Mouse (Mus musculus) liver, postnatal 0 days (tissue): ENCODE results near the gene Hoxa2.

ENCODE experiments used
- CTCF ChIP-seq: sonication (generic); IDR thresholded peaks from 2 replicates; pipeline ENCODE4 v1.5.1; 2016; ENCODE audit warnings: antibody characterized with exemption, low read depth
- EP300 ChIP-seq: IDR thresholded peaks from 2 replicates; pipeline ENCODE4 v1.6.1; 2016; ENCODE audit warnings: antibody characterized with exemption, low read depth, mild to moderate bottlenecking

DNA sequence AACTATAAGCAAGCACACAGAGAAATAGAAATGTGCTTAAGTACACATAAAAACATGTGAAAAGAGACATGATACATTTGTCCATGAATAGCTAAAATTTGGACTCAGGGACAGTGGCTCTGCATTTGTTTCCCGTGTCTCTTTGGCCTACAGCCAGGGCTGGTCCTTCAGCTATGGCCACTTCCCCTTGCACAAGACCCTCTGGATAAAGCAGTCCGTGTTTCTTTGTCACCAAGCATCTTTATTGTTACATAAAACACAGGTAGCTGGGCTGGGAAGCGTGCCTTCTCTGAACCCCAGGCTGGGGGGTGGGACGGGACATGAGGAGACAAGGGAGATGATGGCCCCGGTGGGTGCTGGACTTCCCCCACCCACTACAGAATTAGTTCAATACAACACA is 49.6 kb upstream of the Hoxa2 start:
- TF ChIP-seq CTCF = no peak
- TF ChIP-seq EP300 = no peak
